Mouse (Mus musculus) adrenal gland, postnatal 36 days (tissue): Measurements from ENCODE around the gene Peli1. TPM values are rescaled to one million over a fixed set of nuclear protein-coding genes. Genes with fewer than 3 reads are reported as not detected.
A peak's percentile ranks its signal among the peaks of the same experiment; 100 is the strongest.

ENCODE experiments used
- DNase-seq, 2 experiments: peaks; one replicate each; pipeline ENCODE4 v3.0.0; 2021; ENCODE audit warnings: mixed read lengths in 1 of 2
- long read RNA-seq, 2 experiments: library from polyadenylated mRNA; stranded (forward); transcript quantifications; one replicate each; pipeline ENCODE4 v2.0.0; 2021; ENCODE audit warnings: borderline sequencing depth in 2 of 2
- total RNA-seq, 2 experiments: library from RNA; stranded (reverse); gene quantifications; 2 replicates each; pipeline ENCODE4 v1.2.3; 2021

The Peli1 gene
- total RNA-seq: 10 to 100 TPM; 16.4 to 19.8 TPM
- long read RNA-seq, experiment 1, transcript Peli1-201 (7 exons, 3,514 nt): major isoform, 7 of 11 reads
- long read RNA-seq, experiment 1, partial matches to known transcripts: 0 of 11 reads
- long read RNA-seq, experiment 1, other reads (novel, unspliced or antisense): 4 of 11 reads
- long read RNA-seq, experiment 2, partial matches to known transcripts: 2 of 3 reads
- long read RNA-seq, experiment 2, other reads (novel, unspliced or antisense): 0 of 3 reads

DNA sequence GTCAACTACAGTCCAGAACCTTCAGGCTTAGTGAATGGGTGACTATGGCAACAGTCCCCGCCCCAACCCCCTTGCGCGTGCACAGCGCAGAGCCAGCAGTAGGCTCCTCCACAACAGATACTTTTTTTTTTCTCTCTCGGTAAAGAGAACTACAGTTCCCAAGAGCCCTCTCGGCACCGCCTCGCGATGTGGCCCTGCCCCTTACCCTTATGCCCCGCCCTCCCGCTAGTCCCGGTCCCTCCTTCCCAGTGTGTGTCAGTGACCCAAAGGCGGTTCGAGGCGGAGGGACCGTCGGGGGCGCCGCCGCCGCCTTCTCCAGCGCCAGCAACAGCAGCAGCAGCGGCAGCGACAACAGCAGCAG is at the start of gene Peli1:
Gene Peli1, plus strand, starts transcription at position 225 of the 361 bp plus-strand sequence.
- DNase-seq: peak; percentile 96 to 97

DNA sequence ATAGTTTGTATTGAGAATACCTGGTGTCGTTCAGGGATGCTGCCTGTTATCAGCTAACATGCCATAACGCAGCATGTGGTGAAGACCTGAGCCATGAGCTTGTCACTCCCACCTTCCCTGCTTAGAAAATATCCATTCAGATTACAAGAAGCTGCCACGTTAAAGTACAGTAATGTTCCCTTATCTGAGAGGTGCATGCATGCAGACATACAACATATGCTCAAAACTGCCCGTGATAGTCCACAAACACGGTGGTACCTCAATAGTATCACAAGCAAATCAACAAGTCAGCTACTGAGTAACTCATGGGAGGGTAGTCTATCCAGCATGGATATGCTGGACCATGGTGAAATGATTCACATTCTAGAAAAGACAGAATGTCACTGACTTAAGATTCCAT is 48.5 kb upstream of the Peli1 start:
- no peak for DNase-seq

DNA sequence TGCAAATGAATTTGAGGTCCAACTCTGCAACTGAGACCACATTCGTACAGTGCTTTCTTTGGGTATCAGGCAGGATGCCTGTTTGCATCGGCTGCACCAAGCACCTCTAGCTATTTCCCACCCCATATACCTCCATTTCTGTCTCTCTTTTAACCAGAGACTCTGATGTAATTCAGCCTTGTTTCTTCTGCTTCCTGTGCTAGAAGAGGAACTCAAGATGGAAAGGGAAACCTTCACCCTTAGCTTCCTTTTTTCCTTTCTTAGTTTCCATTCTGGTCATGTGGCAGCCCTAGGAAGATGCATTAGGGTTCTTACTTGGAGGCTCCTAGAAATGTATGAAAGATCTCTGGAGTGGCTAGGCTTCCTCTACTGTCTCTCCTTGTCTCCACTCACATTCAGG is 44.9 kb upstream of the Peli1 start:
- no peak for DNase-seq

DNA sequence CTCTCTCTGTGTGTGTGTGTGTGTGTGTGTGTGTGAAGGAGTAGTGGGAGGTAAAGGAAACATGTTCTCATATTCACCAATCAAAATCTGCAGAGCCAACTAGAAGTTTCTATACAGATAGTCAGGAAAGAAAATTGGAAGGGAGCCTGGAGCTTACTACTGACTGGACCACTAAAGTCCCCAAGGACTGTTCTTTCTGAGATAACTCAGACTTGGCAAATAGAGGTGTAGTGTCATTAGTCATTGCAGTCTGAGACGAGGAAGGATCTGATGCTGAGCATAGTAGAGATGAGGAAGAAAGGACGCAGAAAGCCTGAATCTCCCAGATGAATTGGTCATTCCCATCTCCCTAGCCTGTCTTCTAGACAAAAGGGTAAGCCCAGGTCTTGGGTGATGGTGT is 43.2 kb upstream of the Peli1 start:
- DNase-seq: no peak

DNA sequence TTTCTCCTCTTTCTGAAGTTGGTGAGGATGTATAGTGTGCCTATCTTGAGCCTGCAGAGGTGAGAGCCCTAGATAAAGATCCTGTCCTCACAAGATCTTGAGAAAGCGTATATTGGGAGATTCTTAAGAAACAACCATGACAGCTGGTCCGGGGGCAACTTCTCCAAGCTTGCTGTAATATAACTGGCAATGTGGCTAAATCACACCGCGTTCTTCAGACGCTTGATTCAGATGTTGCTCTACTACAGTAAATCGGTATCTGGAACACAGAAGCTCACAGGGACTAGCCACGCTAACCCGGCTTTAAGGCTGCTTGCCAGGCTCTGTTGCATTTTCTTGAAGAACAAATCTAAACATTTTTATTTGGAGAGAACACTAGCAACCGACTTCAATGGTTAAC is 39.4 kb upstream of the Peli1 start:
- DNase-seq: no peak

DNA sequence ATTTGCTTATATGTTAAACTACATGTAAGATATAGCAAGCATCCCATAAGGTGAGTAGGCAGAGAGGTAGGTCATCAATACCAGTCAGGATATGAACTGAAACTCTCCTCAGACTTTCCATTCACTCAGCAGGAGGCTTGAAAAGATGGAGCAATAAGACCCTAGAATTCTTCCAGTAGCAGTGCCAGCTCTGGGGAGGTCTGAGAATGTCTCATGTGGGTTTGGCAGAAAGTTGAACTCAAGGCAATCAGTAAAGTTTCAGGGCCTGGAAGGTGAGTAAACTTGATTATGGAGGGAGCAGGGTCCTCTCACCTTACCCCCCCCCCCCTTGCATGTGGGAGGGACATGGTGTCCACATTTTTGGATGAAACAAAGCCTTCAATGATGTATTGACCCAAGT is 36.5 kb upstream of the Peli1 start:
- DNase-seq: no peak

DNA sequence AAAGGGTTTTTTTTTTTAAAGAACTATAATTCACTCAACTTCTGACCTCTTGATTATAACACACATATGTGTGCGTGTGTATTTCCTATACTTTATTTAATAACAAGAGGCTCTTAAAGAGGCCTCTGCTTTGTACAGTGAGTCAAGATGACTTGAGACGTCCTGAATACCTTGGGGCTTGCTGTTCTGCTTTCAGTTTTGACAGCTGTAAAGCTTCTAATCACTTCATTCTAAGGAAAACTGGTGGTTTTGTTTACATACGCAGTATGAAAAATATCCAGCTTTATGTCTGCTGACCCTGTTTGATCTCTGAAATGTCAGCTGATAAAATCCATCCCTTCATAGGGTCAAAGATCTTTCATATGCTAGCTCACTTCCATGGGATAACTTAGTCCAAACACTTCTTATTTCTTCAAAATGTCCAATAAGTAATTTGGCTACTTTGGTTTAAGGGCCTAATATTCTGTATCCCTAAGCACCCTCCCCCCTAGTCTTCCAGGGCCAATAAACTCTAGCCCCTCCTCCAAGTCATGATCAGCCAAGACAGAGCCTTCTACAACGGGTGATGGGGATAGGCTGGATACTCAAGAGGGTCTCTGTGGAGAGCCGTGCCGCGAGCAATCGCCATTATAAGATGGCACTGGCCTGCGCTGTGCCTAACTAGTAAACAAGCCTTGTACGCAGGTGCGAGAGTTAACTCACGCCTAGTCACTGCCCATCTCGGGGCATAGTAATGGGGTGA is 34.8 kb upstream of the Peli1 start:
- DNase-seq: no peak

DNA sequence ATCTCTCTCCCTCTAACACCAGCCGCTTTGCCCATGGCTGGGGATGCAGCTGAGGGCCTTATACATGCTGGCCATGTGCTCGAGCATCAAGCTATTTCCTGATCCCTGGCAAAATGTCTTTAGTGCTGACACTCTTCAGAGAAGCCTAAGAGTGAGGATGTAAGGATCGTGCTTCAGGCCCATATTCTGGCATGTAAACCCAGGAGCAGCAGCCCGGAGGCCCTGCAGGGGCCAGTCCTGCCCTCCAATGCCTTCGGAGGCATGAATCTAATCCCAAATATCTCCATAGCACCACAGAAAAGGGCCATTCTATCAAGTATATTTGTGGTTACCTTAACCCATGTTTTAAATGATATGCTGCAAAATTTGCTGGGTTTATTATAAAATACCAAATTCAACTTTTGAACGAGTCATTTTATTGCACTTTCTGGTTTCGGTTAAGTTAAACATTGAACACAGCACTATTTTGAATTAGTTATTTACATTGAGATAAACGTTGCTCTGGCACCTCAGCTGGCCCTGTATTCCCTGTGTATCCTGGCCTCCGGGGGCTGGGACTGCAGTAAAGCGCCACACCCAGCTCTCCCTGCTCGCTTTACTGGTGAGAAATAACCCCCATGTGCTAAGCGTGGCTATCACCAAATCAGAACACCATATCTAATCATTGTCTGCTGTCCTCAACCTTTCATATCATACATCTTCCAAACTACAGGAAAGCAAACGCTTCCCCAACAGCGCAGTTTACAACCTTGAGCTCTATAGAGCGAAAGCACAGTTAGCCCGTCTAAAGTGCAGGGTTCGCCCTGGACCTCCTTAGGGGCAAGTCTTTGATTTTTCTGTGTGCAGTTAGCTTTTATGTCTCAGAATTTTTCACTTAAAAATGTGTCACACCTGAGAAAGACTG is 33.3 kb upstream of the Peli1 start:
- no peak for DNase-seq

DNA sequence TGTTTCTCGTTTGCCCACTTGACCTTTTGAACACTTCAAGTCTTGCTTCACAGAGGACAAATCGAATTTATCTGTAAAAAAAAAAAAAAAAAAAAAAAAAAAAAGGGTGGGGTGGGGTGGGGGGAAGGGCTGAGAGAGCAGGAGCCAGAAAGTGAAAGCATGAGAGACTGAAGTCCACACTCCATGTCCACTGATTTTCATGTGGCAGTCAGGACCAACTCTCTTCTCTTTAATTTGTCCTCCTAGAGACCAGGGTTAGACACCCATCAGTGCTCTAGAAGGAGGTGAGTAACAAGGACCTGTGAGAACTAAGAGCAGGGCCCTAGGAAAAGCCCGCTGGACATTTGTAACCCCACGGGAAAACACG is 32.7 kb upstream of the Peli1 start:
- no peak for DNase-seq

DNA sequence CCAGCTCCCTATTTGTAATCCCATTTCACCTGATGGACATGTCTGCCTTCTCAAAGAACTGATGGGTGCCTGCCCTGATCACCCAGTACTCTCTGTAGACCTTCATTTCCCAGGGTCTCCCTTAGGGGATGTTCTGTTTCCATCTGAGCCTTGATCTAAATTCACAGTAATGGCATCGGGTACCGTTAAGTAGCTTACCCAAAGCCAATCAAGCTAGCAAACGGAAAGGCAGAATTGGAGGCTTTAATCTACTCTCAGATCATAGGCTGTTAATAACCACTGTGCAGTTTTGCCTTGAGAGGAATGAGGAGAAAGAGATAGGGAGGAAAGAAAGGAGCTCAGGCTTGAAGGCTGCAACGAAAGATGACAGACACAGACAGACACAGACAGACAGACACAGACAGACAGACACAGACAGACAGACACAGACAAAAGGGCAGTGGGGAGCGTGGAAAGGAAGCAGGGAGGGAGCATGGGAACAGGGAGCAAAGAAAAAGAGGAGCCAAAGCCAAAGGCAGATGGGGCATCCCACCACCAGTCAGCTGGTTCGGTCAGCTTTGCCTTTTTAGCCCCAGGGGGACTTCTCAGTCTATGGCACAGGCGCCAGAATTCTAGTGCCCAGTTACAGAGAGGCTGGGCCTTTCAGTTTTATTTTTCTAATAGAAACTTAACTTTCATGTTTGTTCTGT is 30.6 kb upstream of the Peli1 start:
- no peak for DNase-seq

DNA sequence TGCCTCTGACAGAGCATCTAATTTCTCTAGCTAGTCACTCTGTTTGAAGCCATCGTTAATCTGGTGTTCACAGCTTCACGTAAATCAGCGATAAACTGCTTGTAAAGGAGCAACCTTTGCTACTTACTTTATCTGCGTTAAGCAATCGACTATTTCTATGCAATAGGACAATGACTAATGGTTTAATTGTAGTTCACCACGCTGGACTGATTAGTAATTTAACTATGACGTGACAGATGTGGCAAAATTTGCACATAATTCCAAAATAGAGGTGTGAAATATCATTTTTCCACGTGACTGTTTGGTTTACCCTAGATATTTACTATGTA is 30.1 kb upstream of the Peli1 start:
- DNase-seq: no peak

DNA sequence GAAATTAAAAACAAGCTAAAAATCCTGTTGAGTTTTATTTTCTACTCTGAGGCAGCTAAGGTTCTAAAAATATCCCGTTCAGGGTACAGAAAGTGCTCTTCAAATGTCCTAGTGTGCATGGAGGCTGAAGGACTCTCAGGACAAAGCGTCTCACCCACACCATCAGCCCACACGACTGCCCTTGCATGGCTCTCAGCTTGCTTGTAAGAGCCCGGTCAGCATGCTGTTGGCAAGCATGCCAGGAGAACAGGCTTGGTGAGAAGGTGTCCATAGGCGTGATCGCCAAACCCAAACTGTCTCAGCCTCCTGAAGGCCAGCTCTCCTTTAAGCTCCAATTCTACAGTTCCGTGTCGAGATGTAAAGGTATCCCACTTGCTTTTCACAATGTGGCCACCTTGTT is 29.7 kb upstream of the Peli1 start:
- DNase-seq: no peak

DNA sequence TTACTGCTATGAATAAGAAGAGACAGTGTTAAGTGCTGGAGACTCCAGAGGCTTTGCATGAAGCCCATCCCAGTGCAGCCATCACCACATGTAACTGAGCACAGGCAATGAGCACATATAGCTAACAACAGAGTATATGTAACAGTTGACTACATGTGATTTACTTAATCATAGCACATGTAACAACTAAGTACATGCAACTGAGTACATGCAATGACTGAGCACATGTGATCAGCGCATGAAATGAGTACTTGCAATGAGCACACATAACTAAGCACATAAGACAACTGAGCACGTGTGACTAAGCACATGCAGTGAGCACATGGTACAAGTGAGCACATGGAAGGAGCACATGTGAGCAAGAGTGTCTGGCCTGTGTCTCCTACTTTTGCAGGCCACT is 29.0 kb upstream of the Peli1 start:
- DNase-seq: no peak

DNA sequence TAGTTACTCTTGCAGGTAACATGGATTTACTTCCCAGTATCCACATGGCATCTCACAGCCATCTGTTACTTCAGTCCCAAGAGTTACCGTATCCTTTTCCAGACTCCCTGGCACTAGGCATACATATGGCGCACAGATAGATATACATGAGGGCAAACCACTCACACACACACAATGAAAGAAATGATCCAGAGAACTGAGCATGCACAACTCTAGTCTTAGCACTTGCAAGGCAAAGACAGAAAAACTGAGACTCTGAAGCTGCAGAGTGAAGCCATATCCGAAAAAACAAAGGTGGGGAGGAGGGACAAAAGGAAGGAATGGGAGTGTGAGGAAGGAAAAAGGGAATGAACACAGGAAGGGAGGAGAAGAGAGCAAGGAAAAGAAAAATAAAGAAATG is 27.8 kb upstream of the Peli1 start:
- no peak for DNase-seq

DNA sequence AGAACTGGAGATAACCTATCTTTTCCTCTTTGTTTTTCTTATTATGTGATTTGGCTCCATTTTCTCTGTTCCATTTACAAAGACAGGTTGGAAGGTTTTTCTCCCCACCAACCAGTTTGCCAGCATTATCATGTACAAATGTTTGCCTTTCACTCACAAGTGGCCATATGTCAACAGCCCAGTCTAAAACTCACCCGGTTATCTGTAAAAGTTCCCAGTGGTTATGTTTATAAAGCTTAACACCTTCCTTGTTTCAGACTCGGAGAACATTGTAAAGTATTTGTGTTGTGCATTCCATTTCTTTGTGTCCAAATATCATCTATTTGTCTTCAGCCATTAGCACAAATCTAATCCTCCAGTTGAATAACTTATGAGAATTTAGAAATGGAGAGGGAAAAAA is 11.7 kb upstream of the Peli1 start:
- no peak for DNase-seq

DNA sequence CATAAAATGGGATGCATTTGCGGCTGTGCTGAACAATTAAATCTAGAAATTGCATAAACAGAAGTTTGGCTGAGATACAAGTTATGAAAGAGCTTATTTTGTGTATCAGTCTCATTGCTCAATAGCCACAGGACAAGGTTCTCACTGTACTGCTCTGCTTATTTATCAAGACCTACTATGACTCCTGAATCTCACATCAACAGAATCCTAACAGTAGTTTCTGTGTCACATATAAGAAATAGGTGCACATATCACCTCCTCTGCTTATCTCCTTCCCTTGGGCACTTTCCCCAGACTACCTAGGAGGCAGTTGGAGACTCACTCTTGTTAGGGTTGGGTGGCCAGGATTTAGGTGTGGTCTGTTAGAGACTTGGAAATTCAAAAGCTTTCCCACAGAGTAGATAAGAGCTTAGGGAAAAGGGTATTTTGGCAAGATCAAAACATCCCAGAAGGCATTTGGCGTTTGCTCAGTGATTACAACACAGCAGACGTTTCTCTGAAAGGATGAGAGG is 11.2 kb upstream of the Peli1 start:
- DNase-seq: no peak

DNA sequence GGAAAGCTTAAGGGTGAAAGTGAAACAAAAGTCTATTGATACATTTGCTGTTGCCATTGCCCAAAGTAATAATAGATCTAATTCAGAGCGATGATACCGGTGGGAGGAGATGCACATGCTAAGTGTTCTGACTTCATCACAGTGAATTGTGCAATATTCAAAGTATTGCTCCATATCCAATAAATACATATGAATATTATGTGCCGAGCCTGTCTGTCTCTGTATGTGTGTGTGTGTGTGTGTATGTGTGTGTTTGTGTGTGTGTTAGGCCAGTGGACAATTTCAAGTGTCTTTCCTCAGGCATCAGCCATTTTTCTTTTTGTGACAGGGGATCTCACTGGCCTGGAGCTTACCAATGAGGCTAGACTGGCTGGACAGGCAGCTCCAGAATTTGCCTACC is 9.9 kb upstream of the Peli1 start:
- no peak for DNase-seq

DNA sequence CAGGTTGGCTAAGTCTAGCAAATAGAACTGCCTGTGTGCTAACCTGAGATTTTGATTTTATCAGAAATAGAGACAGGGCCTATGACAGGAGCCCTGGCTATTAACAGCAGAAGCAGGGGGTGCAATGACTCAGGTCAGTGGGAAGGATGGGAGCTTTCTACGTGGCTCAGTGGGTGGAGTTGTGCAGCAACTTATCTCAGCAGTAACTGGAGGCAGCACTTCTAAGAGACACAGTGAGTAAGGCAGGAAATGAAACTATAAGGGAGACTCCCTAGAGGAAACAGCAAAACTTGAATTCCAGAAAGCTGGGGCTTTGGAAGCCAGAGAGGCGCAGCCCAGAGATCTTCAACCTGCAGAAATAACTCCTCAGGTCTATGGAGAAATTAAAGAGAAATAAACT is 8.4 kb upstream of the Peli1 start:
- peak in 1 of 2 experiments; percentile 27 for DNase-seq

DNA sequence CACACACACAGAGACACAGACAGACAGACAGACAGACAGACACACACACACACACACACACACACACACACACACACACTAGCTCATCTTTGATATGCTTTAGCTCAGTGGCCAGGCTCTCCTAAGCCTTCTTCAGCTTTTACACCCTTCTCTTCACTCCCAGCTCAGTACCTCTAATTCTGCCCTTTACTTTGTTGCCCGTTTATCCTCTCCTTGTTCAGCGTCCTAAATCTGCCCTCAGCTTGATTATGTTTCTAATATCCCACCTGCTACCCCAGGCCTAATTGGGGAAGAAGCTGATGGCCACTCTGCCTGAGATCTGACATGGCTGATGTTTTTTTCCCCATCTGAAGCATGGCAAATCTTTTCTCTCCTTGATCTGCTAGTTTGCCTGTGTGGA is 2.7 kb upstream of the Peli1 start:
- DNase-seq: no peak

DNA sequence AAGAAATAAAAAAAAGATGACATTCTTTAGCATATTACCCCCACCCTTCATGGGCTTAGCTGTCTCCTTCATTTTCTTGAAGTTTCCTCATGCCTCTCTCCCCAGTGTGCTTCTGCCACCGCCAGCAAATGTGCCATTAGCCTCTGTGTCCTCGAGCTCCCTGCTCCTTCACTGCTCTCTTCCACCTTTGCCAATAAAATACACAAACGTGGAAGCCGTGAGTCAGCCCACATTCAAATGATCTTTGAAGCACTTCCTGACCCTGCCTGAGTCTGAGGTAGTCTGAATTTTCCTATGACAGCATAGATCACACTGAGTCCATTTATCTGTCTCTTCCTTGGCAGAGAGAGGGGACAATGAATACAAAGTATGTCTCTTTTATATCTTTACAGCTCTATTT is 1.5 kb upstream of the Peli1 start:
- DNase-seq: no peak

DNA sequence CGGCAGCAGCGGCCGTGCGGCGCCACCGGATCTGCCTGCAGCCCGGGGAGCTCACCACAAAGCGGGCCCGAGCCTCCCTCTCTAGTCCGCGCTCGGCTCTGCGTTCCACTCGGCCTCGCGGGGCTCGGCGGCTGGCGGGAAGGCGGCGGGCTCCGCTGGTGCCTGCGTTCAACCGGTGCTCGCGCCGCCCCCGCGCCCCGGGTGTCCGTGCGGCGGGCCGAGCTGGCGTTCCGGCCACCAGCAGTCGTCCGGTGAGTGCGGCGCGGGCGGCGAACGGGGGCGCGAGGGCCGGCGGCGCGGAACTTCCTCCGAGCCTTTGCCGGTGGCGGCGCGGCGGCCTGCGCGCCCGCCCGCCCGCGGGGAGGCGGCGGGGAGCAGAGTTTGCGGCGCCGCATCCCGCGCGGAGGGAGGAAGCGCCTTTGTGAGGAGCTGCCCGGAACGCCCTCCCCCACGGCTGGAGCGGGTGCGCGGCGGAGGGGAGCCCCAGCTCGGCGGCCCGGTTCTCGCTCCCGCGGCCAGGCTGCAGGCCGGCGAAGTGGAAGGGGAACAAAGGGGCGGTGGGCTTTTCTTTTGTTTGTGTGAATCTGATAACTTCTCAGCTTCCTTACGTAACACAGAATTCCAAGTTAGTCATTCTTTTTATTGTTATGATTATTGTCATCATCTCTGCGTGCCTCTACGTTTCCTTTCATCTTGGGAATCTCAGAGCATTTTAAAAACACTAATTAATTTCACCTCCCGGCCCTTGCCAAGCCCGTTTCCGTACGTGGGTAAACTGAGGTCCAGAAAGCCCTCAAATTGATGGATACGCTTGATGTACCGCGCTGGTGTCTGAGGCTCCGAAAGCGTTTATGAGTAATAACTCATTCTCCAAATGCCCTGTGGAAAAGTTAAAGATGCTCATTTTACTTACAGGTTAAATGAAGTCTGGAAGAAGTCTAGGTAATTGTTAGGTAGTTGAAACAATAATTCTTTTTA is 626 bp downstream of the Peli1 start:
- peak; percentile 76 to 87 for DNase-seq
